Mouse (Mus musculus) neural tube, postnatal 0 days (tissue): Measurements from ENCODE around the gene Wfdc15a. TPM values are rescaled to one million over a fixed set of nuclear protein-coding genes. Genes with fewer than 3 reads are reported as not detected.

Experiments used
- polyA plus RNA-seq: library from polyadenylated mRNA; unstranded; fragments of >200 nt; fragmentation: Nextera tagmentation; extraction: Ambion mirVana; gene quantifications from 2 replicates; pipeline ENCODE4 v1.2.1, GENCODE M21; 2015

The Wfdc15a gene
- not detected in 2 replicates for polyA plus RNA-seq

GRCm38 (mm10) chr2:164199626-164200327 lies at the start of gene Wfdc15a:
Wfdc15a (minus strand) TSS chr2:164200130.

GRCm38 (mm10) chr2:164238366-164238765 lies 38.4 kb upstream of the Wfdc15a start, which contains the start of gene Svs2:
Svs2 (minus strand) TSS chr2:164238466.

GRCm38 (mm10) chr2:164221522-164221921 lies 21.6 kb upstream of the Wfdc15a start, which contains the start of gene Wfdc15b:
Wfdc15b (minus strand) TSS chr2:164221660.

GRCm38 (mm10) chr2:164190576-164190975 lies 9.4 kb downstream of the Wfdc15a start, which contains the start of gene Wfdc12:
Wfdc12 (minus strand) TSS chr2:164190608.

GRCm38 (mm10) chr2:164182692-164183255 lies 17.2 kb downstream of the Wfdc15a start, which contains the start of gene Wfdc5:
Wfdc5 (minus strand) TSS chr2:164182742.

GRCm38 (mm10) chr2:164170902-164171301 lies 29.0 kb downstream of the Wfdc15a start, which contains the start of gene Kcns1:
Kcns1 (minus strand) TSS chr2:164171113.

Other genes with a start within 250 kb of the Wfdc15a start
- gene Ywhab, start 205.2 kb downstream of the Wfdc15a start, polyA plus RNA-seq = 574 and 581 TPM in 2 replicates
- gene Pabpc1l, start 174.7 kb downstream of the Wfdc15a start, polyA plus RNA-seq = 1.5 and 1.7 TPM in 2 replicates
- gene Stk4, start 129.8 kb downstream of the Wfdc15a start, polyA plus RNA-seq = 10.0 and 10.6 TPM in 2 replicates
- gene Tomm34, start 129.0 kb downstream of the Wfdc15a start, polyA plus RNA-seq = 37.3 and 38.0 TPM in 2 replicates
- 3.9 and 4.2 TPM in 2 replicates for gene Kcns1, start 29.0 kb downstream of the Wfdc15a start, polyA plus RNA-seq
- not detected in 2 replicates for gene Wfdc5, start 17.4 kb downstream of the Wfdc15a start, polyA plus RNA-seq
- not detected in 2 replicates for gene Wfdc12, start 9.5 kb downstream of the Wfdc15a start, polyA plus RNA-seq
- not detected in 2 replicates for gene Wfdc15b, start 21.5 kb upstream of the Wfdc15a start, polyA plus RNA-seq
- not detected in 2 replicates for gene Svs2, start 38.3 kb upstream of the Wfdc15a start, polyA plus RNA-seq
- gene Svs3b, start 56.5 kb upstream of the Wfdc15a start, polyA plus RNA-seq = not detected in 2 replicates
- not detected in 2 replicates for gene Svs4, start 78.3 kb upstream of the Wfdc15a start, polyA plus RNA-seq
- gene Svs3a, start 89.1 kb upstream of the Wfdc15a start, polyA plus RNA-seq = not detected in 2 replicates
- not detected in 2 replicates for gene Svs6, start 116.6 kb upstream of the Wfdc15a start, polyA plus RNA-seq
- gene Svs5, start 132.6 kb upstream of the Wfdc15a start, polyA plus RNA-seq = not detected in 2 replicates
- gene Slpi, start 189.0 kb upstream of the Wfdc15a start, polyA plus RNA-seq = 0.51 and 1.1 TPM in 2 replicates
- 0.49 and 0.68 TPM in 2 replicates for gene Rbpjl, start 203.0 kb upstream of the Wfdc15a start, polyA plus RNA-seq
- gene Matn4, start 205.0 kb upstream of the Wfdc15a start, polyA plus RNA-seq = 15.4 and 15.8 TPM in 2 replicates
- 42.5 and 43.9 TPM in 2 replicates for gene Sdc4, start 243.8 kb upstream of the Wfdc15a start, polyA plus RNA-seq